ENCODE assay signal across 16 mouse cellular contexts in genomic region chr8:103922746-103923145, GRCm38 (mm10).
"Had no signal": no experiment of that assay in that cellular context is flagged by ENCODE, and none has a peak within 500 bp of the region (broad histone marks: within the 10 kb centered on the region; RNA-seq: fewer than 3 reads in every experiment).

No protein-coding gene starts in this region.

- H3K4me1 ChIP-seq: neural tube, embryonic 12.5 days; neural tube, embryonic 13.5 days; neural tube, embryonic 15.5 days; stomach, embryonic 15.5 days had no signal

- H3K27ac ChIP-seq: neural tube, embryonic 12.5 days; neural tube, embryonic 13.5 days; neural tube, embryonic 15.5 days; stomach, embryonic 15.5 days; stomach, postnatal 0 days had no signal

- H3K27me3 ChIP-seq: neural tube, embryonic 12.5 days; neural tube, embryonic 13.5 days; neural tube, embryonic 15.5 days; stomach, embryonic 15.5 days had no signal

- DNase-seq: right cerebral cortex, adult 18-20 months; right cerebral cortex, postnatal 14 days; right cerebral cortex, postnatal 25 days; right cerebral cortex, postnatal 4 days; spleen, adult 18-20 months; thymus, adult 18-20 months; thymus, adult 2 months; thymus, postnatal 14 days; thymus, postnatal 25 days; thymus, postnatal 36 days; thymus, postnatal 4 days had no signal

- H3K9me3 ChIP-seq: neural tube, embryonic 12.5 days; neural tube, embryonic 13.5 days; neural tube, embryonic 15.5 days; stomach, embryonic 15.5 days had no signal

- H3K4me2 ChIP-seq: neural tube, embryonic 12.5 days; neural tube, embryonic 13.5 days; neural tube, embryonic 15.5 days; stomach, embryonic 15.5 days had no signal

- H3K36me3 ChIP-seq: neural tube, embryonic 12.5 days; neural tube, embryonic 13.5 days; neural tube, embryonic 15.5 days; stomach, embryonic 15.5 days had no signal

- H3K9ac ChIP-seq: neural tube, embryonic 12.5 days; neural tube, embryonic 13.5 days; neural tube, embryonic 15.5 days; stomach, embryonic 15.5 days had no signal

- H3K4me3 ChIP-seq: neural tube, embryonic 12.5 days; neural tube, embryonic 13.5 days; neural tube, embryonic 15.5 days; stomach, embryonic 15.5 days had no signal
